Mouse (Mus musculus) cerebellum, postnatal 4 days (tissue): Measurements from ENCODE around the gene Ccdc148.

Experiments
- DNase-seq, 2 experiments: peaks; one replicate each; pipeline ENCODE4 v3.0.0; 2022; ENCODE audit warnings: low spot score in 2 of 2, mixed read lengths in 1 of 2

Gene Ccdc148

DNA sequence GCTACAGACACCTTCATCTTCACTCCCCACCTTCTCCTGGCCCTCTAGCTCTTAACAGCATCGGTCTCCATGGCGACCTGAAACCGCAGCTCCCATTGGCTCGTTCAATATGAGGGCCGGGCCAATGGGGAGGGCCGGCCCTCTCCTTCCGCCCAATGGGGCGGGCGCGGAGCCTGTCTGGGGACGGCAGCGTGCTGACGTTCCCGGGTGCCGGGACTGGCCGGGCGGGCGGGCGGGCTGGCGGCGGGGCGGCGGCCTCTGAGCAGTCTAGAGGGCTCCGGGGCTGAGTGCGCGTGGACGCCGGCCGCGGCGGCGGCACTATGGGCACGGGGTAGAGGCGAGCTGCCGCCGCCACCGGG, at the start of gene Ccdc148, which contains the start of gene Pkp4:
Gene Ccdc148, minus strand, starts transcription at position 79 of the 359 bp plus-strand sequence.
Gene Pkp4, plus strand, starts transcription at position 246 of the 359 bp plus-strand sequence.
- DNase-seq: peak; percentile 71 to 86

DNA sequence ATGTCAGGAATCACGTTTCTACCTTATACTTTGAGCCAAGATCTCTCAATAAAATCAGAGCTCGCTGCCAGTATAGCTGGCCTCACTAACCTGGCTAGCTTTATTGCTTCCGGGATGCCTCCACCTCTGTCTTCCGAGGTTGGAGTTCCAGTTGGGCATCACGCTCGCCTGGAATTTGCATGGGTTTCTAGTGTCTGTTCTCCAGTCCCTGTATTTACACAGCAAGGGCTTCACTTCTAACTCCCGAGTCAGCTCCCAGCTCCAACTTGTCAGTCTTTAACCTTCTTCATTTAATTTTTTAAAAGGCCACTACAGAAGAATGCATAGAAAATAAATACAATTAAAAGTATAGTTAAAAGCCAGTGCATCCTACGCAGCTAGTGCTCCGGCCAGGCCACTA, 47.8 kb upstream of the Ccdc148 start:
- DNase-seq: no peak

DNA sequence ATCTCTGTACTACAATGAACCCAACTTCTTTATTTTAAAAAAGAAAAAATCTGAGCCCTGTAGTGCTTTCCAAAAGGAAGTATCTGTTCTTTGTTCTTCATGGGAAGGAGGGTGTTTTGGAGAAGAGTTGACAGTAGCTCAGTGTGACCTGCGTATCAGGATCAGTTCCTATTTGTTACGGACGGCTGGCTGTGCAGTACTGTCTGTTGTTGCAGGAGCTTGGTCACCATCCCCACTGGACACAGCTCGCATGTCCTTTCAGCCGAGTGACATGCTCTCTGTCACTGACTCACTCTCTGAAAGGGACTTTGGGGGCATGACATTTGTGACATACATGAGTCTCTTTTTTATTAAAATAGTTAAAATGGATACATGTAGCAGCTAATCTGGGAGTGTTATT, 47.2 kb upstream of the Ccdc148 start:
- no peak for DNase-seq

DNA sequence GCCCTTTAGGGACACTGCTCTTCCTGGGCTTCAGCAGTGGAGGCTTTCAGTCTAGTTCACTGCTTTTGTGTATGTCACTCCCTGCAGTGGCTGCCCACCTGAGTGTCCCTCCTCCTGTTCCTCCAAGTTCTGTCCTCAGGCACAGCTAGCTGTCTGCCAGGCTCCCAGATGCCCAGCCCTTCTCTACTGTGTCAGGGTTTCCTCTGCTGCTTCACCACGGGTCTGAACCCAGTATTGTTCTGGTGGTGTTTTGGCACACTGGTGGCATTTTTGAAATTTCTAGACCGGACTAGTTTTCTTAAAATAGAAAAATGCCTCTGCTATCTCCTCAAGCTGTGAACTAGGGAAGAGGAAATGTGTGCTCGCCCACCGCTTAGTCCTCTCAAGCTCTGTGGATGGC, 46.8 kb upstream of the Ccdc148 start:
- no peak for DNase-seq

DNA sequence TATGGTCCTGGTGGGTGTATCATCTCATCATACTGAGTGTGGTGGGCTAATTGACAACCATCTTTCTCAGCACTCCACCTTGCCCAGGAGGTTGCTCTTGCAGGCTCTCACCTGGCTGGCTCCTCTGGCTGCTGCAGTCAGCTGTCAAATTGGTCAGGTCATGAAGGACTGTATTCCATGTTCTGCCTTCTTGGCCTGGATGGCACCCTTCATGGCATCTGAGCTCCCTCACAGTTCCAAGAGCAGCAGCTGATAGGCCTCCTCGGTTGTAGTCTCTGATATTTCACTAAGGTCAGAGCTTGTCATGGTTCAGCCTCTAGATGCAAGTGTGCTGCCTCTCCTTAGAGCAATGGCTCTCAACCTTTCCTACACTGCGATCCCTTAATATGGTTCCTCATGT, 45.7 kb upstream of the Ccdc148 start:
- DNase-seq: no peak

GRCm38 (mm10) chr2:59205092-59205491, 44.6 kb upstream of the Ccdc148 start:
- no peak for DNase-seq

DNA sequence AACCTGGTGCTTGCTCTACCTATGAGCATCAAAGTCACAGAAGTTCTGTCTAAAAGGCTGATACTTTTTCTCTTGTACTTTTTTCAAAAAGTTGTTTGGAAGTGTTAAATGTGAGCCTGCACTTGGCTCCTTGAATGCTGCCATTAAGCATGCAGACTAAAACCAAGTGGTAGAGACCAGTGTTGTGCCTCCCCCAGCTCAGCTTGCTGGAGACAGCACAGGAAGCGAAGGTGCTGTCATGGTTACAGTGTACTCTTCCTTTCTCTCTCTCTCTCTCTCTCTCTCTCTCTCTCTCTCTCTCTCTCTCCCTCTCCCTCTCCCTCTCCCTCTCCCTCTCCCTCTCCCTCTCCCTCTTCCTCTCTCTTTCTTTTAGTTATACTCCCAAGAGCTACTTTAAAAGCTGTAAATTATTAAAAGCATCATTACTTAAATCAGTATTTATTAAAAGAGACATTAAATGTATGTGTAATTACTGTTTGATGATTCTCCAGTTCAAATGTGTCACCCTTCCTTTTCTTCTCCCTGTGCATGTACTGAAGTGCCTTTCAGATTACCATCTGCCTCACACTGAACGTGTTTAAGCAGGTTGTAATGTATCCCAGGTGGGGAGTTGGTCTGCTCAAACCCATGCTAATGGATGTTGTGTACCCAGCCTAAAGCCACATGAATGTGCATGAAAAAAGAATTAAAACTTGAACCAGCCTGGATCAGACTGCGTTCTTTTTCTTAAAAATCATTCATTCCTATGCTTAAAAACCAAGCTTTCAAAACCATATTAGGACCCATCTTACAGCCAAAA, 43.3 kb upstream of the Ccdc148 start:
- DNase-seq: no peak

- DNase-seq: no peak
Measured at GRCm38 (mm10) chr2:59202930-59203329, 42.4 kb upstream of the Ccdc148 start.

GRCm38 (mm10) chr2:59200511-59200910, 40.0 kb upstream of the Ccdc148 start:
- DNase-seq: no peak

DNA sequence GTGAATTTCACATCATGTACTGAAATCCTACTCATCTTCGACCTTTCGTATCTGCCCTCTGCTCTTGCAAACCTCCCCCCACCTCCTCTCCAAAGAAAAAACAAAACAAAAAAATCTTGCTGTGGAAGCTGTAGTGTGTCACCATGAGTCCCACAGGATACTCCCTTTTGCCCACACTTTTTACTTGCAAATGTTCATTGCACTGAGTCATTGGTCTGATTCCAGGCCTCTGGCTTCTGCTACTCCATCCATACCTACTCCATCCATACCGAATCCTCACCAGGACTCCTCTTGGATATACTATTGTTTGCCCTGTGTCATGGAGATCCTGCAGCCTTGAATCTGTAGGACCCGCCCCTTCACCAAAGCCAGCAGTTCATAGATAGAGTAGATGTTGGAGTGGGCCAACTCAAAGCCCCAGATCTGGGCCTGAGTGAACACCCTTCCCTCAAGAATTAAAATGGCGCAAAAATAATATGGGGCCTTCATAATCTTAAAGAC, 39.0 kb upstream of the Ccdc148 start:
- DNase-seq: no peak

DNA sequence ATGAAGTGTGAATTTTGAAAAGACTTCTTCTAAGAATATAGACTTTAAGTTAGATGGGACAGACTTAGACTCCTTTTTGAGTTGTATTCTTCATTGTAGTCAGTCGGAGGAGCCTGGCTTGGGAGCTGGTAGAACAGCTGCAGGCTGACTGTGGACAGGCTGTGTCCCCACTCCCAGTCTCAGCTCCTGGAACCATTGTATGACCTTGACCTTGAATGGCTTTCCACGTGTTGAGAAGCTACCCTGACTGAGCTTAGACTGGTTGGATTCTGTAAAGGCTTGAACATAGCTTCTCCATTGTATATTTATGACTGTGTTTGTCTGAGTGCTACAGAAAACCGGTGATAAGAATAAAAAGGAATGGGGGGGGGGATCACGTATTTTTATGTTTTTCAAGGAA, 36.7 kb upstream of the Ccdc148 start:
- DNase-seq: no peak

DNA sequence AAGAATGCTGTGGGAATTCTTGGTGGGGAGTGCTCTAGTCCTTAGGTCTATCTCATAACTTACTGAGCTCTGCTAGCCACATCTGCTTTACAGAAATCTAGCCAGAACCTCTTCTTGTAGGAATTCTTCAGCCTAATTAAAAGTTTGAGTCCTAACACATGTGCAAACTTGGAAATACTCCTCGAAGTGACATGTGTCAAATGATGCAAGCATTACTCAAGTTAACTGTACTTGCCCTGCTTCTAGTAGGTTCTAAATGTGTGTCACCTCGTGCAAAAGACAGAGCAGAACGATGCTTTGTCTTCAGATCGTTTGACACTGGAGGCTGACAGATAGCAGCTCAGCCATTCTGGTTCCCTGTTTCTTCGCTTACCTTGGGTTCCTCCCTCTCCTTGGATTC, 32.6 kb upstream of the Ccdc148 start:
- no peak for DNase-seq

DNA sequence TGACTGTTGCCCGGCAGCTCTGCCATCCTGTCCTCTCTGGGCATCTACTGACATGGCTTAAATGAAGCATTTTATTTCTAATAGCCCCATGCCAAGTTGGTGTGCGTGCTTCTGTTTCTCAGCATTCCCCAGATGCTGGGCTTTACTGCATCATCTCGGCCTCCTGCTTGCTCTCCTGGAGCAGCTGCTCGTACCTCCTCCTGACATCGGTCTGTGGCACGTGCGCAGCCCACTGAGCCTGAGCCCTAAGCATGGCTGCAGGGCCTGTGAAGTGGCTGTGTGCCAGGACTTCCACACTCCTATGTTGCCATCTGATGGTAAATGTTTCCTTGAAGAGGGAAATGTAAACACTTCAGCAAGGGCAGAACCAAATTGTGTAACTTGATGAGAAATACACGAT, 31.0 kb upstream of the Ccdc148 start:
- peak in 1 of 2 experiments; percentile 54 for DNase-seq

- DNase-seq: no peak
Measured at GRCm38 (mm10) chr2:59190186-59190585, 29.7 kb upstream of the Ccdc148 start.

DNA sequence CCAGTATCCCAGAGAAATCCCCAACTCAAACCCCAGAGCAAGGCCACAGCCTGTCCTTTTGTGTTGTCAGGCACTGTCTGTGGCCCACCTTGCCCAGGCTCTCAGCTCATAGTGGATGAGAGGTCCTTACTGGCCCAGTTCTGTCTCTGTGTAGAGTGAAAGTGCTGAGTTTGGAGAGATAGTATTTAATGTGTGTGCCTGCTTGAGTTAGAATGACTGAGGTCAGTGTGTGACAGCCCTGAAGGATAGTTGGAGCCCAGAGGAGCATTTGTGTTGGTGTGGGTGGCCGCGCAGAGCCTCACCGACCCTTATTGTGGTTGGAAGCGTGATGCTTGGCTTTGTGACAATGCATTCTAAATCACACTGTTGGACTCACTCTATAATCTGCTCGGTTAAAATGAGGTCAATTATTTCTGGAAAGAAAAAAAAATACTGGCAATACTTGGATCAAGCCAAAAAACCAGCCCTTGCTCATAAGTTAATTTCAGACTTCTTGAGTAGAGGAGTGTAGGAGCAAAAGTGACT, 29.2 kb upstream of the Ccdc148 start:
- no peak for DNase-seq

DNA sequence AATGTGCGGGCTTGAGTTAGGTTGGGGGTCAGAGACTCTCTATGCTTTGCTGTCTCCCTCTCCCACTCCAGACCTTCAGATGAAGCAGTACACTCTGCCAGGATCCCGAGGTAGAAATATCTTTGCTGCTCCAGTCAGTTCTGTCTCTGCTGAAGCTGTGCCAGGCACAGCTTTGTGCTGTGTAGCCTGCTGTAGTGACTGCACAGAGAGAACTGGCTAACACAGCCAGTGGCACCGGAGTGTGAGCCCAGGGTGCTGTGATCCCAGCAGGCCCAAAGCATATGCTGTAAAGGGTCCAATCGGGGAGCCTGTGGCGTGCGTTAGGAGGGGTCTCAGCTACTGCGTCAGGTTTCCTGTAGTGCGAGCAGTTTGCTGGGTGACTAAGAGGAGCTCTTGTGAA, 27.8 kb upstream of the Ccdc148 start:
- DNase-seq: no peak

DNA sequence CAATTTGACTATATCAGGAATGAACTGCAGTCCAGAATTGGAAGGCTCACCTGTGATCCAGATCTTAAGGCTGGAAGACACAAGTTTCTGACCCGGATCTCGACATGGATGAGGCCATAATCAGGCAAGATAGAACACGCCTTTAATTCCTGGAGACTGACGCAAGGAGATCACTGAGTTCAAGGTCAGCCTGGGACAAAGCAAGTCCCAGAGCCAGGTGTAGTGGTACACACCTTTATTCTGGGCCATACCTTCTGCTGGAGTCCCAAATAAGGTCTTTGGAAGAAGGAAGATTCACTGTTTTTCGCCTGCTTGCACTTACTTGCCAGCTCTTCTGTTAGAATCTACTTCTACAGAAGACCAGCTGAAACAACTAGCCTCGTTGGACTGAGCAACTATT, 26.5 kb upstream of the Ccdc148 start:
- DNase-seq: no peak

DNA sequence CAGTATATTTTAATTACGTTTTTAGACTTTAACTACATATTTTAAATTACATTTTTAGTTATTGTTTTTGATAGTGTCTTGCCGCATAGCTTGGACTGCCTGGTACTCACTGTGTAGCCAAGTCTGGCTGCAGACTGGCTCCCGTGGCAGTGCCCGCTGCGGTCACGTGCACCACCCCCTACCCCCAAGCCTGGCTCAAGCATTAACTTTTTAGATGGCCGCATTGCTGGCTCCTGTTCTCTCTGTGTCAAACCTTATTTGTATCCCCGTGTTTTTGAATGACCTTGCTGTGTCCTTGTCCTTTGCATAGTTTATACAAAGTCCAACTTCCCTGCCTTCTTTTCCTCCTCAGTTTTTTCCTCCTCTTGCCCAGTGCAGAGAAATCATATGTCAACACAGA, 25.6 kb upstream of the Ccdc148 start:
- DNase-seq: no peak

DNA sequence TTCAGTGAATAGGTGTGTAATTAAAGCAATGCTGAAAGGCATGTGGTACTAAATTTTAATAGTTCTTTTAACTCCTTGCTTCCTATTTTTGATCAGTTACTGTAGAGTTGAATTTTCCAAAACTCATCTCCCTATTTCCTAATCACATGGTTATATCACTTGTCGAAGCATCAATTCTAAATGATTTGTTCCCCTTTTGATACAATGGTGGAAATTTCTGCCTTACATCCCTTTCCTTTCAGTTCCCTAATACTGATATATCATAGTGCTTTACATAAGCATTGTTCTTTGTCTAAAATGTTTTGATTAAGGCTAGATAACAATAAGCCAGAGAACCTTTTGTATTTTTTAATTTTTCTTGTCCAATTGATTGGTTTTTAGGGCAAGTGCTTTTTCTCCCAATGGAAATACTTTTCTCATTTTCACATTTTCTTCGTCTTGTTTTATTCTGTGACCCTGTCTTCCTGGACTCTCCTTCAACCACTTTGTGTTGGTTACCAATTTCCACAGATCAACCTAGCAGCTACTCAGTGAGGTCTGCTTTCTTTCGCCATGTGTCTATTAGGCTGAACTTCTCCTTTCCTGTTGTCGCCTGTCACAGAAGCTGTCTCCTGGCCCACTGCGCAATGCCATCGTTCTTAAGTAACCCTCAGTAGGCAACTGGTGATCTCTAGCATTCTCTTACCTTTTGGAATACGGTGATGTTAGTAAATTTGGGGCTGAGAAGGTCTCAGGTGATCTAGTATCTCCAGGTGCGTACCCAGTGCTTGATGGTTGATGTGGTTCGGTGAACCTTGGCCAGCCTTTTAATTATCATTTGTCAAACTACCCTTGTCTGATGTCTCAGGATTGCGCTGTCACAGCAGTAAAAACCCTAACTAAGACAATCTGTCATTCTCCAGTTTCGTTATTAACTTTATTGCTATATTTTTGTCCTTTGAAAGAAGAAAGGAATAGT, 23.9 kb upstream of the Ccdc148 start:
- DNase-seq: no peak

DNA sequence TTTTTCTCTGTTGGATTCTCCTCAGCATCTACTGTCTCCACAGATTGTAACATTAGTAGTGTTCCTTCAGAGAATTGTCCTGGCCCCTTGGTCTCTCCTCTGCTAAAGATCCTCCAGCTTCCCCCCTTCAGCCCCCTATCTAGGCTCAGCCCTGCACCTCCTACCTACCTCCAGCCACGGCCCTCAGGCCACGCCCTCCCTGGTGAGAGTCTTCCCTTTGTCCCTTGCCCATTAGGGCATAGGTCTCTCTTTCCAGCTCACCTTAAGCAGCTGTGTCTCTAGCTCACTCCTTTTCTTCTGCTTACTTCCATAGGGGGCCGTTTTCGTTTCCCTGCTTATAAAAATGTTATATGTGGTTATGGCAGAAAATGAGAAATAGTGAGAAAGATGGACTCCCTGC, 23.1 kb upstream of the Ccdc148 start:
- DNase-seq: no peak

- DNase-seq: no peak
Measured at GRCm38 (mm10) chr2:59181321-59182113, 21.0 kb upstream of the Ccdc148 start.

DNA sequence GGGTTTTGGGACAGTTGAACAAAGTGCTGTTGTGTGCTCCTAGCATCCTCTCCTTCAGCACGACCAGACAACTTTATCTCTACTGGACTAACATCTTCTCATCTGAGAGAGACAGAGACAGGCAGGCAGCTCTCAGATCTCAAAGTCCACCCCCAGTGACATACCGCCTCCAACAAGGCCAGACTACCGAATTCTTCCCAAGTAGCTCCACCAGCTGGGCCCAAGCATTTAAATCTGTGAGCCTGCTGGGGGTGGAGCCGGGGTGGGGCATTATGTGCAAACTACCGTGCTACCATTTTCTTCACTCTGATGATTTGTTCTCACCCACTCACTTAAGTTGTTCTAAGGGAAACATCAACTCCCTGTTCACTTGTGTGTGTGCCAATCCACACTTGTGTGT, 19.0 kb upstream of the Ccdc148 start:
- no peak for DNase-seq
